Mouse (Mus musculus): Measurements from ENCODE around the gene Syce2. TPM values are rescaled to one million over a fixed set of nuclear protein-coding genes. Genes with fewer than 3 reads are reported as not detected.
"Not testable (repeated sequence)": the region's sequence is repeated elsewhere in the genome, so short reads cannot be mapped to it uniquely, and the experiment has no call there.

Syce2 gene
- 51.1 and 57.8 TPM in 2 replicates for polyA plus RNA-seq (2014; fragmentation: Nextera tagmentation; extraction: Ambion mirVana)

- peak; percentile 76 for DNase-seq (ENCODE audit: low spot score)
- Histone ChIP-seq H3K27ac (ENCODE audit: low read depth, low read length) (no peak within 1 kb of the TSS), H3K9me3 (ENCODE audit: control insufficient read depth, low read length) (no peaks in the 10 kb centered on the region), H3K4me1 (replicated peaks; ENCODE audit: control insufficient read depth, insufficient read depth, low read length) (peaks cover 3% of the 10 kb centered on the region; the same call in 1 of the 2 replicates), H3K4me3 (ENCODE audit: low read depth, low read length) (peak within 1 kb of the TSS; percentile 29), H3K27me3 (ENCODE audit: control insufficient read depth, insufficient read depth, low read length) (peaks cover 4% of the 10 kb centered on the region; the same call in 1 of the 2 replicates), H3K9ac (ENCODE audit: low read depth, low read length) (peak within 1 kb of the TSS; percentile 34), H3K36me3 (ENCODE audit: control insufficient read depth, insufficient read depth, low read length) (peaks cover 13% of the 10 kb centered on the region), H3K4me2 (replicated peaks; ENCODE audit: low read depth, low read length) (peak within 1 kb of the TSS; percentile 51)
- ATAC-seq (ENCODE audit: low FRiP score) = peak; percentile 73
- 20% methylated on average over 35 of the region's 46 CpGs for WGBS
These were observed at the start of gene Syce2 for GRCm38 (mm10) chr8:84871376-84872308. Gene Syce2 (plus strand): TSS chr8:84872111.

DNA sequence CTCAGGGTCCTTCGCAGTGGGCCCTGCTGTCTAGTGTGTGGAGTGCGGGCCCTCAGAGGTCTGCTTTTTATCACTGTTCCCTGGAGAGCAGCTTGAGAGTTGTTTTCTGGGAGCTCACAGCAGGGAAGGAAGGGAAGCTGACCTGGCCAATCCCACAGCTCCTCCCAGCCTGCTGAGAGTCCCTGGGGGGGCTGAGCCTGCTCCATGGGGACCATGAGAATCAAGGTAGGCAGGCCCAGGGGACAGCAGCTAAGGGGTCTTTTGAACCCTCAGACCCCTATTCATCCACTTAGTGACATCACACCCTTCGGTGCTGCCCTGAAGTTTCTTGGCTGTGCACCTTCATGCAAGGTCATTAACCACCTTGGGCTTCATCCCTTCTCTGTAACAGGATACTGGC, 49.2 kb upstream of the Syce2 start, which contains the start of gene Dand5:
Gene Dand5, minus strand, starts transcription at position 101 of the 400 bp plus-strand sequence.
- ATAC-seq (ENCODE audit: low FRiP score) (no peak), DNase-seq (ENCODE audit: low spot score) (no peak)
- no peaks in the 10 kb centered on the region; the same call in 1 of the 2 replicates for H3K27me3 ChIP-seq (ENCODE audit: control insufficient read depth, insufficient read depth, low read length)
- no peak within 1 kb of the TSS for H3K4me3 ChIP-seq (ENCODE audit: low read depth, low read length)
- H3K4me2 ChIP-seq (replicated peaks; ENCODE audit: low read depth, low read length) = peak within 1 kb of the TSS; percentile 17; the same call in 1 of the 2 replicates
- H3K36me3 ChIP-seq (ENCODE audit: control insufficient read depth, insufficient read depth, low read length) = no peaks in the 10 kb centered on the region
- H3K9ac ChIP-seq (ENCODE audit: low read depth, low read length) = no peak within 1 kb of the TSS
- H3K27ac ChIP-seq (ENCODE audit: low read depth, low read length) = no peak within 1 kb of the TSS
- WGBS = 26% methylated on average over 3 of the region's 3 CpGs
- no peaks in the 10 kb centered on the region for H3K9me3 ChIP-seq (ENCODE audit: control insufficient read depth, low read length)
- H3K4me1 ChIP-seq (replicated peaks; ENCODE audit: control insufficient read depth, insufficient read depth, low read length) = peaks cover 2% of the 10 kb centered on the region; the same call in 1 of the 2 replicates

DNA sequence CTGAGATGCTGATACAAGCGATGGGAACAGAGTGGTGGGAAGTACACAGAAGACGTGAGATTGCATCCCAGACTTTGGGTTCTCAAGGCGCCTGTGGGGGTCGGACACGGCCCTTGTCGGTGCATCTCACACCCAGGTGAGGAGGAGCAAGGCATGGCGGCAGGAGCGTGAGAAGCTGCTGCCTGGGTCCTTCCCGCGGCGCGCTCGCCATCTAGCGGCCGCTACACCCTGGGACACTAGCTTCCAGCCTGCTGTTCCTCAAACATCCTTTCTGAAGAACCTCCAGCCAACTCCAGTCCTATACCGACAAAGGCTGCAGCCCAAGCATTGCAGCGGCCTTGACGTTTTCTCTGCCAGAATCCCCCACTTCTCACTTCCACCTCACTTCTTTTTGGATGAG, 48.3 kb upstream of the Syce2 start:
- peak; percentile 71 for ATAC-seq (ENCODE audit: low FRiP score)
- no peaks in the 10 kb centered on the region for H3K36me3 ChIP-seq (ENCODE audit: control insufficient read depth, insufficient read depth, low read length)
- no peak overlapping the region for H3K27ac ChIP-seq (ENCODE audit: low read depth, low read length)
- peaks cover 2% of the 10 kb centered on the region; the same call in 1 of the 2 replicates for H3K4me1 ChIP-seq (replicated peaks; ENCODE audit: control insufficient read depth, insufficient read depth, low read length)
- peak overlapping the region; percentile 17; the same call in 1 of the 2 replicates for H3K4me2 ChIP-seq (replicated peaks; ENCODE audit: low read depth, low read length)
- no peak overlapping the region for H3K9ac ChIP-seq (ENCODE audit: low read depth, low read length)
- 1% methylated on average over 18 of the region's 18 CpGs for WGBS
- H3K4me3 ChIP-seq (ENCODE audit: low read depth, low read length) = no peak overlapping the region
- no peaks in the 10 kb centered on the region for H3K9me3 ChIP-seq (ENCODE audit: control insufficient read depth, low read length)
- DNase-seq (ENCODE audit: low spot score) = peak; percentile 89
- H3K27me3 ChIP-seq (ENCODE audit: control insufficient read depth, insufficient read depth, low read length) = no peaks in the 10 kb centered on the region; the same call in 1 of the 2 replicates

- DNase-seq (ENCODE audit: low spot score) (no peak), ATAC-seq (ENCODE audit: low FRiP score) (no peak)
- WGBS = 64% methylated on average over 4 of the region's 4 CpGs
- peaks cover 2% of the 10 kb centered on the region; the same call in 1 of the 2 replicates for H3K4me1 ChIP-seq (replicated peaks; ENCODE audit: control insufficient read depth, insufficient read depth, low read length)
- no peak overlapping the region for H3K9ac ChIP-seq (ENCODE audit: low read depth, low read length)
- H3K27me3 ChIP-seq (ENCODE audit: control insufficient read depth, insufficient read depth, low read length) = no peaks in the 10 kb centered on the region; the same call in 1 of the 2 replicates
- no peak overlapping the region for H3K27ac ChIP-seq (ENCODE audit: low read depth, low read length)
- no peaks in the 10 kb centered on the region for H3K36me3 ChIP-seq (ENCODE audit: control insufficient read depth, insufficient read depth, low read length)
- no peaks in the 10 kb centered on the region for H3K9me3 ChIP-seq (ENCODE audit: control insufficient read depth, low read length)
- H3K4me3 ChIP-seq (ENCODE audit: low read depth, low read length) = no peak overlapping the region
- H3K4me2 ChIP-seq (replicated peaks; ENCODE audit: low read depth, low read length) = no peak overlapping the region
These were observed 46.3 kb upstream of the Syce2 start for GRCm38 (mm10) chr8:84825636-84826035.

DNA sequence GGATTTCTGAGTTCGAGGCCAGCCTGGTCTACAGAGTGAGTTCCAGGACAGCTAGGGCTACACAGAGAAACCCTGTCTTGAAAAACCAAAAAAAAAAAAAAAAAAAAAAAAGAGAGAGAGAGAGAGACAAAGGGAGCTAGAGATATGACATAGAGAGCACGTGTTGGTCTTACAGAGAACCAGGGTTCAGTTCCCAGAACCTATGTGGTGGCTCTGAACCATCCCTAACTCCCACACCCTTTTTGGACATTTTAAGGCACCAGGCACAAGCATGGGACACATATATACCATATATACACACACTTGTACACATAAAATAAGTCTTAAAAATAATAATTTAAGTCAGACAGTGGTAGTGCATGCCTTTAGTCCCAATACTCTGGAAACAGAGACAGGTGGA, 45.4 kb upstream of the Syce2 start:
- not testable (repeated sequence) for H3K4me1 ChIP-seq (replicated peaks; ENCODE audit: control insufficient read depth, insufficient read depth, low read length); H3K9ac ChIP-seq (ENCODE audit: low read depth, low read length); H3K9me3 ChIP-seq (ENCODE audit: control insufficient read depth, low read length); H3K36me3 ChIP-seq (ENCODE audit: control insufficient read depth, insufficient read depth, low read length); DNase-seq (ENCODE audit: low spot score); H3K27ac ChIP-seq (ENCODE audit: low read depth, low read length); ATAC-seq (ENCODE audit: low FRiP score); H3K4me3 ChIP-seq (ENCODE audit: low read depth, low read length); H3K4me2 ChIP-seq (replicated peaks; ENCODE audit: low read depth, low read length); H3K27me3 ChIP-seq (ENCODE audit: control insufficient read depth, insufficient read depth, low read length)
- WGBS = 66% methylated on average over 1 of the region's 2 CpGs

GRCm38 (mm10) chr8:84831490-84831889, 40.4 kb upstream of the Syce2 start, which contains the start of gene Gadd45gip1:
Gene Gadd45gip1 (plus strand): TSS chr8:84831522.
- ATAC-seq (ENCODE audit: low FRiP score) (no peak), DNase-seq (ENCODE audit: low spot score) (peak; percentile 30)
- Histone ChIP-seq H3K4me2 (replicated peaks; ENCODE audit: low read depth, low read length) (peak within 1 kb of the TSS; percentile 61), H3K4me1 (replicated peaks; ENCODE audit: control insufficient read depth, insufficient read depth, low read length) (no peaks in the 10 kb centered on the region), H3K9ac (ENCODE audit: low read depth, low read length) (peak within 1 kb of the TSS; percentile 97), H3K9me3 (ENCODE audit: control insufficient read depth, low read length) (no peaks in the 10 kb centered on the region), H3K36me3 (ENCODE audit: control insufficient read depth, insufficient read depth, low read length) (peaks cover 5% of the 10 kb centered on the region; the same call in 1 of the 2 replicates), H3K27me3 (ENCODE audit: control insufficient read depth, insufficient read depth, low read length) (no peaks in the 10 kb centered on the region), H3K4me3 (ENCODE audit: low read depth, low read length) (peak within 1 kb of the TSS; percentile 93), H3K27ac (ENCODE audit: low read depth, low read length) (peak within 1 kb of the TSS; percentile 94)
- WGBS = 85% methylated on average over 11 of the region's 11 CpGs

DNA sequence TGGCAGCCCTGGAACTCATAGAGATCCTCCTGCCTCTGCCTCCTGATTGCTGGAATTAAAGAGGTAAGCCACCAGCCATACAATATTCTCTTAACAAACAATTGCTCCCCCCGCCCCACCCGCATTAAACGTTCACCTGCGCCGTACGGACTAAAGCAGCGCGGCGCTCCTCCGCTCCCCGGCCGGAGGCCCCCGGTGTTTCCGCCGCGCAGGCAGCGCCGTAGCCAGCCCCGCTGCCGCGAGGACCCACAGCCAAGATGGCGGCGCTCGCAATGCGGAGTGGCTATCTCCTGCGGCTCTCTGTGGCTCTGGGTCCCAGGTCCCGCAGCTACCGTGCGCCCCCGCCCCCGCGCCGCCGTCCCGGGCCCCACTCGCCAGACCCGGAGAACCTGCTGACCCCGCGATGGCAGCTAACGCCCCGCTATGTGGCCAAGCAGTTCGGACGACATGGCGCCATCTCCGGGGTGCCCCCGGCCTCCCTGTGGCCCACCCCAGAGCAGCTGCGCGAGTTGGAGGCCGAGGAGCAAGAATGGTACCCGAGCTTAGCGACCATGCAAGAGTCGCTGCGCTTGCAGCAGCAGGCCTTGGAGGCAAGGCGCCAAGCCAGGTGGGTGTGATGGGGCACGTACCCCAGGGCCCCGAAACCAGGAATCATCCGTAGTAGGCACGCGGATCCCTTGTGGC, 39.7 kb upstream of the Syce2 start:
- peak; percentile 79 for ATAC-seq (ENCODE audit: low FRiP score)
- peak overlapping the region; percentile 97 for H3K9ac ChIP-seq (ENCODE audit: low read depth, low read length)
- H3K9me3 ChIP-seq (ENCODE audit: control insufficient read depth, low read length) = no peaks in the 10 kb centered on the region
- no peaks in the 10 kb centered on the region; the same call in 1 of the 2 replicates for H3K4me1 ChIP-seq (replicated peaks; ENCODE audit: control insufficient read depth, insufficient read depth, low read length)
- peak overlapping the region; percentile 93 for H3K4me3 ChIP-seq (ENCODE audit: low read depth, low read length)
- no peaks in the 10 kb centered on the region for H3K27me3 ChIP-seq (ENCODE audit: control insufficient read depth, insufficient read depth, low read length)
- WGBS = under 1% methylated on average over 58 of the region's 59 CpGs
- peak overlapping the region; percentile 94 for H3K27ac ChIP-seq (ENCODE audit: low read depth, low read length)
- H3K36me3 ChIP-seq (ENCODE audit: control insufficient read depth, insufficient read depth, low read length) = peaks cover 10% of the 10 kb centered on the region; the same call in 1 of the 2 replicates
- peak overlapping the region; percentile 61 for H3K4me2 ChIP-seq (replicated peaks; ENCODE audit: low read depth, low read length)
- DNase-seq (ENCODE audit: low spot score) = peak; percentile 88
